Mouse (Mus musculus) monocyte, adult 2 months (primary cell): Measurements from ENCODE around the gene Gpha2.

Experiments
- DNase-seq, 2 experiments: peaks; one replicate each; pipeline ENCODE4 v3.0.0; 2022; ENCODE audit warnings: low spot score in 2 of 2, low read depth in 1 of 2

The Gpha2 gene

GRCm38 (mm10) chr19:6241274-6242107, 15.3 kb downstream of the Gpha2 start, which contains the start of gene Atg2a:
Gene Atg2a, plus strand, starts transcription at chr19:6241668.
- peak; percentile 98 for DNase-seq

- DNase-seq, result peak; percentile 73 to 85
These were observed 16.1 kb downstream of the Gpha2 start for GRCm38 (mm10) chr19:6242281-6242680.

GRCm38 (mm10) chr19:6243226-6243625, 17.0 kb downstream of the Gpha2 start:
- DNase-seq, result no peak

GRCm38 (mm10) chr19:6245806-6246205, 19.6 kb downstream of the Gpha2 start:
- DNase-seq, result no peak

GRCm38 (mm10) chr19:6247526-6248300, 21.5 kb downstream of the Gpha2 start:
- DNase-seq, result no peak

GRCm38 (mm10) chr19:6253021-6253420, 26.8 kb downstream of the Gpha2 start:
- DNase-seq, result no peak

DNA sequence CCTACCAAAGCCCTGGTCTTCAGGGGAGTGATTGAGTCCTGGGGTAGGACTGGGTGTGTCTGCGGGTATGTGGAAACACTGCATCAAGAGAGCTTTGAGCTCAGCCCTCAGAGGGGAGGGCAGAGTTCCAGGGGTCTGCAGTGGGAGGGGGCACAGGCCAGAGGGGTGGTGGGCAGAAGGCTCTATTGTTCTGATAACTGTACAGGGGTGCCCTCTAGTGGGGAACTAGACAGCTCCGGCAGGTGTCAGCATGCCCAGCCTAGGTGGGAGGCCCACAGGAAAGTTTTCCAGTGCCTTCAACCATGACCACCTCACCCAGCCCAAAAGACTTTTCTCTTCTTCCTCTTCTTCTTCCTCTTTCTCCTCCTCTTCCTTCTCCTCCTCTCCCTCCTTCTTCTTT, 34.2 kb downstream of the Gpha2 start:
- DNase-seq, result no peak

DNA sequence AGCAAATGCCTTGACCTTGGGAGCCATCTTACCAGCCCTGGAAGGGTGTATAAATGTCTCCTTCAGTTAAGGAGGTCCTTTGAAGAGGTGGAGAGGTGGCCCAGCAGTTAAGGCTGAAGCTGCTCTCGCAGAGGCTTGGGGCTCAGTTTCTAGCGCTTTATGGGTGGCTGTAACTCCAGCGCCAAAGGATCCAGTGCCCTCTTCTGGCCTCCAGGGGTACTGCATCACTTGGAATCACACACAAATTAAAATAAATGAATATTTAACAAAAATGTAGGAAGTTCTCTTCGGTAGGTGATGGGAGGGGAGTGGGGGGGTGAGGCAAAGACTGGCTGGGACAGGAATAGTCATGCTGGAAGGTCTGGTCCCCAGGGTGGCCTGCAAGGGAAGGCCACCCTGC, 34.8 kb downstream of the Gpha2 start:
- DNase-seq, result no peak

GRCm38 (mm10) chr19:6261379-6261778, 35.2 kb downstream of the Gpha2 start:
- DNase-seq, result no peak

GRCm38 (mm10) chr19:6262222-6262621, 36.0 kb downstream of the Gpha2 start:
- peak; percentile 59 to 78 for DNase-seq

- no peak for DNase-seq
These were observed 36.8 kb downstream of the Gpha2 start for GRCm38 (mm10) chr19:6262839-6263433.

DNA sequence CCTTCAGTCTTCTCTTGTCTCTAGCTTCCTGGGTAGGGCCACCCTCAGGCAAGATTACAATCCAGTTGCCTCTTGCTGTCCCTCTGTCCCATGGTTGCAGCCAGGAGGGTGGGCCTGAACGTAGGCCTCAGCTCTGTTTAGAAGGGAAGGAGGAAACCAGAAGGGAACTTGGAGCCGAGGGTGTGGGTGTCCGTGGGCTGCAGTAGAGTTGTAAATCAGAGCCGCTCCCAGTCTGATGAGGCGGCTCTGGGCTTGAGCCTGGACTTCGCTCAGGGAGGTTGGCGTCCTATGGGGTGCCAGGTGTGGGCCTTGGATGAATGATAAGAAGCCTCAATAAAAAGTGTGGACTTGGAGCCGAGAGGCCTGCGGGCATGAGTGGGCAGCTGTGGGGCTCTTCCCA, 38.0 kb downstream of the Gpha2 start:
- no peak for DNase-seq

DNA sequence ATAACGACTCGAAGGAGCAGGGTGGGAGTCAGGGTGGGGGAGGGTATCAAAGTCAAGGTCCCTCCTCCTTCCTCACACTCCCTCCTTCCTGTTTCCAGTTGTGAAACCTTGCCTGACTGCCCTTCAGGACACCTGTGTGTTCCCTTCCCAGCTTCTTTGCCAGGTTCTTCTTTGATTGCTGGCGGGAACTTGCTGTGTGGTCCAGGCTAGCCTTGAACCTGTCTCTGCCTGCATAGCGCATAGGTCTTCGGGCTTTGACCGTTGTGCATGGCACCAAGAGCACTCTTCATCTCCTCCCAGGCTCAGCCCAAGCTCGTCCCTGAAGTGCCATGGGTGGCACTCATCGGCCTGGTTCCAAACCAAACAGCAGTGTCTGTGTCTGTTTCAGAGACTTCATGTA, 38.8 kb downstream of the Gpha2 start:
- DNase-seq, result no peak

DNA sequence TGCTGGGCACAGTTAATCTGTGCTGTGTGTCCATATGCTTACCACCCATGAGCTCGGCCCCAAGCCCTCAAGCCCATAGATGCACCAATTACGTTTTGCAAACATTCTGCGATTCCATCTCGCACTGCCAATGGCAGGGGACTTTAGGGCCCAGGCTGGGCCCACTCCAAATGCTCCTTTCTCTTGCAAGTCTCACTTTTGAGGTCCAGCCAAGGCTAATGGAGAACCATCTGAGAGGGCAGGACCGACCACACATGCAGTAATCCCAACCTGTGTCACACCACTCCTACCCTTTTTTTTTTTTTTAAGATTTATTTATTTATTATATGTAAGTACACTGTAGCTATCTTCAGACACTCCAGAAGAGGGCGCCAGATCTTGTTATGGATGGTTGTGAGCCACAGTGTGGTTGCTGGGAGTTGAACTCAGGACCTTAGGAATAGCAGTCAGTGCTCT, 39.6 kb downstream of the Gpha2 start:
- DNase-seq, result no peak

DNA sequence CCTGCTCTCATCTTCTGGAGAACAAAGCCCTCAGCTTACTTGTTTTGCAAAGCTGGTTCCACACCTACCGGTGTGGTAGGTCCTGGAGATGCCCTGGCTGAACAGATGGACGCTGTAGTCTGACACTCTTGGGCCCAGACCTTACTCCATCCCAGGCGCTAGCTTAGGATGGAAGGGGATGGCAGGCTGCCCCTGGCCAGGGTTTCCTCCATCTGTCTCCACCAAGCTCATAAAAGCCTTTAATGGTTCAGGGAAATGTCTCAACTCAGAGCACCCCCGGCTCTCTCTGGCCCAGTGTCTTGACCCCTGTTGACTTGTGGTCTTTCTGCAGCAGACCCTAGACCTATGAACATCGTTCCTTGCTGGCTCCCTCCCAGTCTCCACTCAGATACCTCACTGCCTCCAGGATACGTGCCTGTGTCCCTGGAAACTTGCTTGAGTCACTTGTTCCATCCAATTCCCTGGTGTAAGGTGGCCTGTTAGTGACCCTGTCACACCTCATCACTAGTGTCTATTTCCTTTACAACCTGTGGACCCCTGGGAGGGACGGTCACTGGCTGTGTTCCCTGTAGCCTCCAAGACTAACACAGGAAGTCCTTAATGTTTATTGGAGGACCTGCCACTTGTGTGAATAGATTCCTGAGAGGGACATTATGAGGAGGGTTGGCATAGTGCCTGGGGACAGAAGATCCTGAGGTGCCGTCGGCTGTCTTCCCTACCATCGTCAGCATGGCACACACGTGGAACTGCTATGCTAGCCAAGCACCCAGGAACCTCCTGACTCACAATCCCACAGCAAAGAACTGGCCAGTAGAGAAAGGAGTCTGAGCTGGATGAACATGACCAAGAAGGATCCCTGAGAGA, 41.4 kb downstream of the Gpha2 start:
- no peak for DNase-seq

DNA sequence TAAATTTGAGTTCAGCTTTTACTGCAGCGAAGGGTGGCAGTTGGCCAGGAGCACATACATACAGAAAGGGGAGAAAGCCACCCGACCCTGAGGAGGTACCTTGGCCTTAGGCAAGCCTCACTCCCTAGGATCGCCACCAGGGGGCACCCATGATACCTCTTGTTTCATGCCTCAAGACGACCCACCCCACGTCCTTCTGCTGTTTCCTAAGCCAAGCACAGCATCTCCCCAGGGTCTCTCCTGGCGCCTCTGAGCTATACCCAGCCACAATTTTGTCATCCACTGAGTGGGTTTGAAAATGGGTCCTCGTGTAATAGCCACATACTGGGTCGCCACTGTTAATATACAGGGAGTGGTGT, 42.0 kb downstream of the Gpha2 start:
- DNase-seq, result peak; percentile 62 to 82

DNA sequence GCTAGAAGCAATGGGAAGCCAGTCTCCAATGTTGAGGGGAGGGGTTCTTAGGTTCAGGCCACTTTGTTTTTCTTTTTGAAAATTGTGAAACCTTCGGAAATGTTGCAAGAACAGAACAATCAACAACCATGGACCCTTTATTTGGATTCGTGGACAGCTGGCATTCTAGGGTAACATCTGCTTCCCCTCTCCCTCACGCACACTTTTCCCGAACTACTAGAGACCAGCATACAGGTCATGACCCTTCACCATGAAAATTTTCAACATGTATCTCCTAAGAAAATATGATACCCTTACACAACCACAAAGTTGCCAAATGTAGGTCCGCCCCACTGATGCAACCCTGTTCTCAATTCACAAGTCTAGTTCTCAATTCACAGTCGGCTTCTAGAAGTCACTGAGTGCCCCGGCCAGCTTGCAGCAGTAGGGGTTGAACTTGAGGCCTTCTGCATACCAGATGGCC, 42.5 kb downstream of the Gpha2 start:
- DNase-seq, result peak; percentile 64 to 76

DNA sequence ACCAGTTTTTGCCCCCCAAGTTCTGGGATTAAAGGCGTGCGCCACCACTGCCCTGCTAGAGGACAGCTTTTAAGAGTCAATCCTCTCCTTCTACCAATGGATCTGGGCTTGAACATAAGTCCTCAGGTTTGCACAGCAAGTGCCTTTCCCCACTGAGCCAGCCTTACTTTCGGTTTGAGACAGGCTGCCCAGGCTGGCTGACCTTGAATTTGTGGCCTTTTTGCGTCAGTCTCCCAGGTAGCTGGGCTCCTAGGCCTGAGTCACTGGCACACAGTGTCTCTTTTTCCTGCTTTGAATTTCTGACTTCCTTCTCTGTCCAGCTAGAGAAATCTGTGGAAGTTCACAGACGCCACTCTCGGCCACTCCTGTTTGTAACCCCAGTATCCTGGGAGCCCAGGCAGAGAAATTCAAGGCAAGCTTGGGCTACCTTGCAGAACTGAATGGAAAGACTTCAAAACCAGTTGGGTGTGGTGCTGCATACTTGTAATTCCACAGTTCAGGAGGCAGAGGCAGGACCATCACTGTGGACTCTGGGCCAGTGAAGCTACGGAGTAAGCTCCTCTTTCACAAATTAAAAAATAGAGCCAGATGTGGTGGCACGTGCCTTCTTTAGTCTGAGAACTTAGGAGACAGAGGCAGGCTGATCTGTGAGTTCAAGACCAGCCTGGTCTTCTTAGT, 43.8 kb downstream of the Gpha2 start:
- no peak for DNase-seq

- no peak for DNase-seq
These were observed 44.5 kb downstream of the Gpha2 start for GRCm38 (mm10) chr19:6270661-6271060.

DNA sequence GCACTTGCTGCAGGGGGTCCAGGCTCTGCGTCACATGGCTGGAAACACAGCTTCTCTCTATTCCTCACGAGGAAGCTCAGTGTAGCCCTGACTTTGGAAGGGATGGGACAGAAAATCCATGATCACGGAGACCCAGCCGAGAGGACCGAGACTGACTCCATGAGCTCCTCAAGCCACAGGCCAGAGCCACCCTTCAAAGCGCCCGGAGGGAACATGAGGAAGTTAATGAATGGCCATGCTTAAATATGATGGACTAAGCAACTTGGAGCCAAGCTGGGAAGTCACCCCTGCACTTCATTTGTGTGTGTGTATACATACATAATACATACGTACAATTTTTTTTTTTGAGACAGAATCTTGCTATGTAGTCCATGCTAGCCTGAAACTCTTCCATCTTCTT, 45.0 kb downstream of the Gpha2 start:
- DNase-seq, result no peak
